Mouse (Mus musculus): ENCODE data around the gene Gsdma.
"Not testable (repeated sequence)": the region's sequence is repeated elsewhere in the genome, so short reads cannot be mapped to it uniquely, and the experiment has no call there.

Gsdma gene

GRCm38 (mm10) chr11:98709001-98709741, 45.0 kb downstream of the Gsdma start:
- DNase-seq (ENCODE audit: low spot score in 2 of 2) = peak; percentile 54 to 56

GRCm38 (mm10) chr11:98710416-98711045, 46.4 kb downstream of the Gsdma start:
- DNase-seq (ENCODE audit: low spot score in 2 of 2) = peak; percentile 73 to 86

- no peak for DNase-seq (ENCODE audit: low spot score in 2 of 2)
Measured at GRCm38 (mm10) chr11:98711046-98711434, 46.9 kb downstream of the Gsdma start.

GRCm38 (mm10) chr11:98712009-98712408, 47.9 kb downstream of the Gsdma start:
- not testable (repeated sequence) for DNase-seq (ENCODE audit: low spot score in 2 of 2)

GRCm38 (mm10) chr11:98713703-98714102, 49.6 kb downstream of the Gsdma start:
- DNase-seq (ENCODE audit: low spot score in 2 of 2) = no peak

- no peak for DNase-seq (ENCODE audit: low spot score in 2 of 2)
Measured at GRCm38 (mm10) chr11:98715946-98716345, 51.8 kb downstream of the Gsdma start.

- peak; percentile 60 to 72 for DNase-seq (ENCODE audit: low spot score in 2 of 2)
Measured at GRCm38 (mm10) chr11:98717904-98718303, 53.8 kb downstream of the Gsdma start.

GRCm38 (mm10) chr11:98720756-98721155, 56.6 kb downstream of the Gsdma start:
- DNase-seq (ENCODE audit: low spot score in 2 of 2) = no peak

GRCm38 (mm10) chr11:98721458-98722226, 57.5 kb downstream of the Gsdma start:
- DNase-seq (ENCODE audit: low spot score in 2 of 2) = peak; percentile 87 to 91

- no peak for DNase-seq (ENCODE audit: low spot score in 2 of 2)
Measured at GRCm38 (mm10) chr11:98723098-98723497, 58.9 kb downstream of the Gsdma start.

GRCm38 (mm10) chr11:98725926-98726506, 61.9 kb downstream of the Gsdma start:
- no peak for DNase-seq (ENCODE audit: low spot score in 2 of 2)
